Mouse (Mus musculus): Measurements from ENCODE around the gene Krt9. TPM values are rescaled to one million over a fixed set of nuclear protein-coding genes. Genes with fewer than 3 reads are reported as not detected.
"Not testable (repeated sequence)": the region's sequence is repeated elsewhere in the genome, so short reads cannot be mapped to it uniquely, and the experiment has no call there.

Krt9 gene
- polyA plus RNA-seq (2016; fragmentation: Nextera tagmentation; extraction: Ambion mirVana): not detected in 2 replicates

GRCm38 (mm10) chr11:100192992-100193391 lies at the start of gene Krt9:
Gene Krt9, minus strand, starts transcription at chr11:100193246.
- 70% methylated on average over 9 of the region's 9 CpGs for WGBS
- H3K27me3 ChIP-seq (ENCODE audit: low read depth, poor library complexity, severe bottlenecking): no peaks in the 10 kb centered on the region
- no peak within 1 kb of the TSS for H3K27ac ChIP-seq (replicated peaks)
- H3K4me3 ChIP-seq: no peak within 1 kb of the TSS
- no peaks in the 10 kb centered on the region for H3K4me1 ChIP-seq
- no peaks in the 10 kb centered on the region for H3K36me3 ChIP-seq
- H3K9me3 ChIP-seq (replicated peaks): no peaks in the 10 kb centered on the region
- no peak for DNase-seq (ENCODE audit: low spot score)

- not testable (repeated sequence) for DNase-seq (ENCODE audit: low spot score); H3K4me1 ChIP-seq; H3K4me3 ChIP-seq; H3K36me3 ChIP-seq; H3K27ac ChIP-seq (replicated peaks); H3K27me3 ChIP-seq (ENCODE audit: low read depth, poor library complexity, severe bottlenecking); H3K9me3 ChIP-seq (replicated peaks)
- WGBS: 89% methylated on average over 4 of the region's 4 CpGs
These were observed 47.2 kb upstream of the Krt9 start for GRCm38 (mm10) chr11:100240272-100240671.

GRCm38 (mm10) chr11:100221741-100222140 lies 28.7 kb upstream of the Krt9 start:
- no peak overlapping the region for H3K27ac ChIP-seq (replicated peaks)

GRCm38 (mm10) chr11:100219304-100219703 lies 26.3 kb upstream of the Krt9 start:
- Histone ChIP-seq H3K27ac (replicated peaks) (no peak overlapping the region), H3K4me1 (no peaks in the 10 kb centered on the region), H3K4me3 (no peak overlapping the region), H3K36me3 (no peaks in the 10 kb centered on the region), H3K9me3 (replicated peaks) (no peaks in the 10 kb centered on the region), H3K27me3 (ENCODE audit: low read depth, poor library complexity, severe bottlenecking) (no peaks in the 10 kb centered on the region)
- 86% methylated on average over 4 of the region's 4 CpGs for WGBS
- no peak for DNase-seq (ENCODE audit: low spot score)

More at GRCm38 (mm10) chr11:100221741-100222140, 28.7 kb upstream of the Krt9 start:
- H3K4me3 ChIP-seq: no peak overlapping the region
- no peaks in the 10 kb centered on the region for H3K36me3 ChIP-seq
- WGBS: 75% methylated on average over 8 of the region's 8 CpGs
- H3K4me1 ChIP-seq: no peaks in the 10 kb centered on the region
- DNase-seq (ENCODE audit: low spot score): no peak
- no peaks in the 10 kb centered on the region for H3K27me3 ChIP-seq (ENCODE audit: low read depth, poor library complexity, severe bottlenecking)
- H3K9me3 ChIP-seq (replicated peaks): peaks cover 6% of the 10 kb centered on the region; the same call in 1 of the 2 replicates

GRCm38 (mm10) chr11:100208542-100208941 lies 15.5 kb upstream of the Krt9 start:
- WGBS: 69% methylated on average over 6 of the region's 6 CpGs
- Histone ChIP-seq H3K36me3 (no peaks in the 10 kb centered on the region), H3K27me3 (ENCODE audit: low read depth, poor library complexity, severe bottlenecking) (no peaks in the 10 kb centered on the region), H3K9me3 (replicated peaks) (no peaks in the 10 kb centered on the region), H3K4me3 (no peak overlapping the region), H3K4me1 (no peaks in the 10 kb centered on the region), H3K27ac (replicated peaks) (no peak overlapping the region)
- no peak for DNase-seq (ENCODE audit: low spot score)

- H3K27me3 ChIP-seq (ENCODE audit: low read depth, poor library complexity, severe bottlenecking): no peaks in the 10 kb centered on the region
- no peaks in the 10 kb centered on the region for H3K36me3 ChIP-seq
- no peak for DNase-seq (ENCODE audit: low spot score)
- 92% methylated on average over 8 of the region's 8 CpGs for WGBS
- H3K27ac ChIP-seq (replicated peaks): no peak within 1 kb of the TSS
- H3K4me1 ChIP-seq: no peaks in the 10 kb centered on the region
- no peak within 1 kb of the TSS for H3K4me3 ChIP-seq
- H3K9me3 ChIP-seq (replicated peaks): no peaks in the 10 kb centered on the region
These were observed 14.5 kb upstream of the Krt9 start, which contains the start of gene Krt14 for GRCm38 (mm10) chr11:100207498-100207897. Gene Krt14, minus strand, starts transcription at chr11:100207548.

- peak; percentile 36 for DNase-seq (ENCODE audit: low spot score)
- H3K36me3 ChIP-seq: no peaks in the 10 kb centered on the region
- WGBS: 27% methylated on average over 6 of the region's 6 CpGs
These were observed 10.4 kb upstream of the Krt9 start for GRCm38 (mm10) chr11:100203448-100203847.

GRCm38 (mm10) chr11:100202906-100203305 lies 9.9 kb upstream of the Krt9 start:
- H3K27me3 ChIP-seq (ENCODE audit: low read depth, poor library complexity, severe bottlenecking): no peaks in the 10 kb centered on the region
- WGBS: 79% methylated on average over 4 of the region's 4 CpGs
- DNase-seq (ENCODE audit: low spot score): no peak
- H3K36me3 ChIP-seq: no peaks in the 10 kb centered on the region
- no peak overlapping the region for H3K27ac ChIP-seq (replicated peaks)
- no peaks in the 10 kb centered on the region for H3K4me1 ChIP-seq
- H3K4me3 ChIP-seq: no peak overlapping the region
- H3K9me3 ChIP-seq (replicated peaks): no peaks in the 10 kb centered on the region

More at GRCm38 (mm10) chr11:100203448-100203847, 10.4 kb upstream of the Krt9 start:
- Histone ChIP-seq H3K27me3 (ENCODE audit: low read depth, poor library complexity, severe bottlenecking) (no peaks in the 10 kb centered on the region), H3K4me3 (no peak overlapping the region), H3K4me1 (no peaks in the 10 kb centered on the region), H3K9me3 (replicated peaks) (no peaks in the 10 kb centered on the region), H3K27ac (replicated peaks) (no peak overlapping the region)

- Histone ChIP-seq H3K36me3 (no peaks in the 10 kb centered on the region), H3K9me3 (replicated peaks) (no peaks in the 10 kb centered on the region), H3K27me3 (ENCODE audit: low read depth, poor library complexity, severe bottlenecking) (no peaks in the 10 kb centered on the region), H3K27ac (replicated peaks) (no peak overlapping the region), H3K4me1 (no peaks in the 10 kb centered on the region), H3K4me3 (no peak overlapping the region)
- DNase-seq (ENCODE audit: low spot score): no peak
- 49% methylated on average over 8 of the region's 8 CpGs for WGBS
These were observed 7.2 kb upstream of the Krt9 start for GRCm38 (mm10) chr11:100200104-100200820.

- no peak for DNase-seq (ENCODE audit: low spot score)
- Histone ChIP-seq H3K9me3 (replicated peaks) (no peaks in the 10 kb centered on the region), H3K27ac (replicated peaks) (no peak overlapping the region), H3K36me3 (no peaks in the 10 kb centered on the region), H3K27me3 (ENCODE audit: low read depth, poor library complexity, severe bottlenecking) (no peaks in the 10 kb centered on the region), H3K4me3 (no peak overlapping the region), H3K4me1 (no peaks in the 10 kb centered on the region)
- WGBS: 82% methylated on average over 4 of the region's 4 CpGs
These were observed 5.6 kb upstream of the Krt9 start for GRCm38 (mm10) chr11:100198666-100199065.

GRCm38 (mm10) chr11:100191820-100192219 lies 1.2 kb downstream of the Krt9 start:
- H3K4me3 ChIP-seq: no peak overlapping the region
- WGBS: 97% methylated on average over 3 of the region's 3 CpGs
- DNase-seq (ENCODE audit: low spot score): no peak
- H3K36me3 ChIP-seq: no peaks in the 10 kb centered on the region
- no peaks in the 10 kb centered on the region for H3K27me3 ChIP-seq (ENCODE audit: low read depth, poor library complexity, severe bottlenecking)
- no peak overlapping the region for H3K27ac ChIP-seq (replicated peaks)
- H3K9me3 ChIP-seq (replicated peaks): no peaks in the 10 kb centered on the region
- H3K4me1 ChIP-seq: no peaks in the 10 kb centered on the region

- Histone ChIP-seq H3K27ac (replicated peaks) (no peak overlapping the region), H3K9me3 (replicated peaks) (no peaks in the 10 kb centered on the region), H3K36me3 (no peaks in the 10 kb centered on the region), H3K4me3 (no peak overlapping the region), H3K27me3 (ENCODE audit: low read depth, poor library complexity, severe bottlenecking) (no peaks in the 10 kb centered on the region), H3K4me1 (0 out of 2 replicates have a peak, but pooled peaks cover 5% of the 10 kb centered on the region)
- 88% methylated on average over 8 of the region's 8 CpGs for WGBS
- DNase-seq (ENCODE audit: low spot score): no peak
These were observed 6.3 kb downstream of the Krt9 start for GRCm38 (mm10) chr11:100186736-100187135.

- WGBS: 84% methylated on average over 7 of the region's 7 CpGs
- H3K4me1 ChIP-seq: 0 out of 2 replicates have a peak, but pooled peaks cover 5% of the 10 kb centered on the region
These were observed 11.3 kb downstream of the Krt9 start for GRCm38 (mm10) chr11:100181725-100182124.

More at GRCm38 (mm10) chr11:100181725-100182124, 11.3 kb downstream of the Krt9 start:
- H3K27ac ChIP-seq (replicated peaks): no peak overlapping the region
- no peak overlapping the region for H3K4me3 ChIP-seq
- no peaks in the 10 kb centered on the region for H3K36me3 ChIP-seq
- H3K27me3 ChIP-seq (ENCODE audit: low read depth, poor library complexity, severe bottlenecking): no peaks in the 10 kb centered on the region
- DNase-seq (ENCODE audit: low spot score): no peak
- no peaks in the 10 kb centered on the region for H3K9me3 ChIP-seq (replicated peaks)

Data from midbrain, embryonic 10.5 days (tissue).